Mouse (Mus musculus) embryo, embryonic 11.5 days (tissue): Measurements from ENCODE around the gene Lta.

ENCODE experiments used
- DNase-seq: peaks from one replicate; pipeline ENCODE4 v3.0.0-alpha.2; 2012; ENCODE audit warnings: low read depth, low spot score

The Lta gene

DNA sequence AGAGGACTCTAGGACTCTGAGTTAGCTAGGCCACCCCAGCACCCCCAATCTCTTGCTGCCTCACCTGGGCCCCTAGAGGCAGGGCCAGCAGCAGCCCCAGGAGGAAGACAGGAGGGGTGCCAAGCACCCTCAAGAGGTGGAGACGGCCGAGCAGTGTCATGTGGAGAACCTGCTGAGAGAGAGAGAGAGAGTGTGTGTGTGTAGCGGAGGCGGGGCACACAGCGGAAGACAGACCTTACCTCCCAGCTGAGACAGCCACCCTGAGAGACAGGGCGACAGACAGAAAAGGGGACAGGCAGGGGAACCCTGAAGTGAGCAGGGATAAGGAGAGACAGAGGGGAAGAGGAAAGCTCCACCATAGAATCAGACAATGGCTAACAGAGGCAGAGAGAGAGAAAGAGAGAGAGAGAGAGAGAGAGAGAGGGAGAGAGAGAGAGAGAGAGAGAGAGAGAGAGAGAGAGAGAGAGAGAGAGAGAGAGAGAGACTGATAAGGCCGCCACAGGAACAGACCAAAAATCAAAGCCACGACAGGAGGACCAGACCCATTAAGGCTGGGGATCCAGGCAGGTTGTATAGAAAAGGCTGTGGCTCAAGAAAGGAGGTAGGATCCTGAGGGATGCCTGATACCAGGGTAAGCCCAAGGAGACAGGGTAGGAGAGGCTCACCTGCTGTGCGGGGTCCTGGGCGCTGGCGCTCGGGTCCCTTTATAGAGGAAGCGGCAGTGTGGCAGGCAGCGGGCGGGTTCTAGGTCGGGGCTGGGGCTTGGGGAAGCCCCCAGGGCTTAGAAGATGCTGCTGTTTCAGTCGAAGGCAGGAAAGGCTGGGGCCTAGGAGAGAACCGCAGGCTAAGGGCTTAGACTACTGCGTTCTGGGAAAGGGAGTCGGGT, at the start of gene Lta:
TSS of gene Lta (minus strand) at position 858 of the 886 bp plus-strand sequence.
- no peak for DNase-seq

DNA sequence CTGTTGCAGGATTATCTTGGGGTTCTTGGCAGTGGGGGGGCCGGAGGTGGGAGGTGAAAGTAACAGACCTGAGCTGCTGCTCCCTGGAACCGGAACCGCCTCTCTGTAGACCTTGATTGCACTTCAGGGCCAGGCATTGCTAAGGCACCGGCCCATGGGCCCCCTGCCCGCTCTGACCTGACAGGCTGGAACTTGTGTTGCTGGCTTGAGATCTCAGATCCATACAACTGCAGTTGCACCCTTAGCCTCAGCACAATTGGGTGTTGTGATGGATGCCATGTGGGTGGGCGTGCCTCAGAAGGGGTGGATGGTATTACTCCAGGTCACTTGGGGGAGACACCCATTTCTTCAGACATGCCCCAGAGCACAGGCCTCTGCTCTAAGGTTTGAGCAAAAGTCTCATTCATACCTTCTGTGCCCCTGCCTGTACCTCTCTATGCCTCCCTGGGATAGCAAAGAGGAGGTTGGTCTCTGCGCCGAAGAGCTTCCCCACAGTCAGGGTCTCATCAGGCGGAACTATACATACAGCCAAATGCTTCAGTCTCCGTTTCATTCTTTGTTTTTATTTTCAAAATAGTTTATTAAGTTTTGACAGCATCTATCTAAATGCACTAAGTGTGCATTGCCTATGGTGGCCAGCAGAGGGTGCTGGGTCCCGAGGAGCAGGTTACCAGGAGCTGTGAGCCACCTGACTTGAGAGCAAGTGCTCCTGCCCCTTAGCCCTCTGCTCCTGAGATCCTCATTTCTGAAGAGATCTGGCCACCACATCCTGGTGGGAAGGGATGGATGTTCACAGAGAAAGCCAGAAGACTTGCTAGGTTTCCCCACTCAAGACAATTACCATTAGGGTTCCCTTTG, 49.3 kb upstream of the Lta start:
- DNase-seq = peak; percentile 46

DNA sequence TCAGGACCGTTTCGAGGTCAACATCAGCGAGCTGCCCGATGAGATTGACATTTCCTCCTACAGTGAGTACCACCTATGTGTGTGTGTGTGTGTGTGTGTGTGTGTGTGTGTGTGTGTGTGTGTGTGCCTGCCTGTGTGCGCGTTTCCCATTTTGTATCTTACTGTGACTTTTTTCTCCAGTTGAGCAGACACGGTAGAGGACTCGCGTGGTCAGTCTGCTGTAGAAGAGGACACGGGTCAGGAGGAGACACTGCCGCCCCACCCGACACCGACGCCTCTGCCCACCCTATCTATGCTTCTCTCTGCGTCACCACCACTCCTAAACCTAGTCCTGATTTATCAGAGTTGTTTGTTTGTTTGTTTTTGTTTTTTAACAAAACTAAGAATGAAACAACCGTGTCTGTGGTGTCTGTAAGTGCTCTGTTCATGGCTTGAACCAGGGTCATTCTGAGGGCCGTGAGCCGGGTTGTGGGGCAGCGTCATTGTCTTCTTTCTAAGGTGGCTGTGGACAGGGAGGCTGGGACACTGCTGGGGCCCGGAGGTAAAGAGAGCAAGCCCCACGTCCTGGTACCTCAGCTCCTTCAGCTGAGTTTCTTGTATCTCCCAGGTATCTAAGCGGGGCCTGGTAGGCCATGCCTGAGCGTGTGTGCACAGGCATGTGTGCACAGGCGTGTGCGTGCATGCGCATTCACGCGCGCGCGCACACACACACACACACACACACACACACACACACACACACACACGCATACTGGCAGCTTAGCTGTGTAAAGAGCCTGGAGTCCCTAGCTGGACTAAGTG, 48.3 kb upstream of the Lta start:
- no peak for DNase-seq

DNA sequence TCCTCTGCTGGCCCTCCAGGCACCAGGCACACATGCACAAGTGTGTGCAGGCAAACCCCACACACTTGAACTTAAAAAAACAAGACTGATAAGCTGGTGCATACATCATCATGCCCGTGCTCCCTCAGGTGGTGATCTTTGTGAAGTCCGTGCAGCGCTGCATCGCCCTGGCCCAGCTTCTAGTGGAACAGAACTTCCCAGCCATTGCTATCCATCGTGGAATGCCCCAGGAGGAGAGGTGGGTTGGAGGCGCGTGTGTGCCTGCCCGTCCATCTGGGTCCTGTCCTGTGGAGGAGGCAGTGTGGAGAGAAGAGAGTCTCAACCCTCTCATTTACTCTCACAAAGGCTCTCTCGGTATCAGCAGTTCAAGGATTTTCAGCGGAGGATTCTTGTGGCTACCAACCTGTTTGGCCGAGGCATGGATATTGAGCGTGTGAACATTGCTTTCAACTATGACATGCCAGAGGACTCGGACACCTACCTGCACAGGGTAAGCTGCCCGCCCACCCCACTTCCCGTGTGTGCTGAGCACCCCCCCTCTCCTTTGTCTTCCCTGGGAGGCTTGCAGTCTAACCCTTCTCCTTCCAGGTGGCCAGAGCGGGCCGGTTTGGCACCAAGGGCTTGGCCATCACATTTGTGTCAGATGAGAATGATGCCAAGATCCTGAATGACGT, 47.6 kb upstream of the Lta start:
- DNase-seq = no peak

DNA sequence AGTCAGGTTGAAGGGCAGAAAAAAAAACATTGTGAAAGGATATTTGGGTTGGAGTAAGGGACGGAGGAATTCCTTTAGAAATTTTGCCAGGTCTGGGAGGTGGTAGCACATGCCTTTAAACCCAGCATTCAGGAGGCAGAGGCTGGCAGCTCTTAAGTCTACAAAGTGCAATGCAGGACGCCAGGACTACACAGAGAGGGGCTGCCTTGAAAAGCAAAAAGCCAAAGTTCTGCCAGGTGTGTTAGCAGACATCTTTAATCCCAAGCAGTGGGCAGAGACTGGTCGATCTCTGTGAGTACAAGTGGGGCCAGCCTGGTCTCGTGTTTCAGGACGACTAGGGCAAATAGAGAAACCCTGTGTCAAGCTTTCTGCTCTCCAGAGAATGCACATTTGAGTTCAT, 46.8 kb upstream of the Lta start:
- no peak for DNase-seq

DNA sequence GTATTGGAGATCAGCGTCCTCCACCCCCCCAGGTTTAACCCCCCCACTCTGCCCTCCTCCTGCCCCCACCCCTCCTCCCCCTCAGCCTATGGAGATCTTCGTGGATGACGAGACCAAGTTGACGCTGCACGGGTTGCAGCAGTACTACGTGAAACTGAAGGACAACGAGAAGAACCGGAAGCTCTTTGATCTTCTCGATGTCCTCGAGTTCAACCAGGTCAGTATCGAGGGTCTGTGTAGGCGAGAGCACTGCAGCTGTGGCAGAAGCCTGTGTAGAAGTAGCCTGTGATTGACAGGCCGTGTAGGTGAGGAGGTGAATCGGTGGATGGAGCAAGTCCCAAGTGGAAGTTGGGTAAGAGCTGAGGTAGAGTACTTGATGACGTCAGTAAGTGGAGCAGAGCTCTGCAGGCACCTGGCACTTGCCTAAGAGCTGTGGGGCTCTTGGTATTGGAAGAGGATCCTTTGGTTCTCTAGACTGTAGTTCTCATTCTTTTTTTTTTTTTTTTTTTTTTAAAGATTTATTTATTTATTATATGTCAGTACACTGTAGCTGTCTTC, 46.1 kb upstream of the Lta start:
- DNase-seq = no peak

DNA sequence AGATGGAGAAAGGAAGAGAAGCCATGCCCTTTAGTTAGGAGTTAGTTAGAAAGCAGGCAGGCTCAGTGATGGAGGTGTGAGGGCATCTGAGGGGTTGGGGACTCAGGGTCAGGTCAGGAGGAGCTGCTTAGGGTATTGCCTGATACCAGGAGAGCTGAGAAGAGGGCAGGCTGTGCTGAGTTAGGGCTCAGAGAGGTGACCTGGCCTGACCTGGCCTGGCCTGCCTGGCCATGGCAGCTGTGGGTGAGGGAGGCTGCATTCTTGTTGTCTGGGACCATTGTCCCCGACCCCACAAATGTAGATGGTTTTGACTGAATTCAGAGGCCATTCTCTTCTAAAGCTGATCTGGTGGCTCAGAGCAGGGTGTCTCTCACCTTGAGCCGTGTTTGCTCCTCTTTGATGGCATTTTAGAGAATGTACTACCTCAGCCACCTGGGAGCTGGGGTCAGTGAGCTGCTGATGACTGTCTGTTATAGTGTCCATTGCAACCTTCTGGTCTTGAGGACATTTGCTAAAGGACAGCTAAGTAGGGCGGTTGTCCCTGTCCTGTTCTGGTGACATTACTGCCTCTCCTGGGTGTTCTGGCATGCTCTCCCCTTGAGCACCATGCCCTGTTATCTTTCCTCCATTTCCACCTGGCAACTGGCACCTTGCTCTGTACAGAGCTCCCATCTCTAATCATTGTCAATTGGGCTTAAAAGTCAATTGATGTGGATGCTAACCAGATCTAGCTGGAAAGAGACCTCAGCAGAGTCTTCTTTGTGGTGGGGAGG, 45.4 kb upstream of the Lta start:
- DNase-seq = no peak

DNA sequence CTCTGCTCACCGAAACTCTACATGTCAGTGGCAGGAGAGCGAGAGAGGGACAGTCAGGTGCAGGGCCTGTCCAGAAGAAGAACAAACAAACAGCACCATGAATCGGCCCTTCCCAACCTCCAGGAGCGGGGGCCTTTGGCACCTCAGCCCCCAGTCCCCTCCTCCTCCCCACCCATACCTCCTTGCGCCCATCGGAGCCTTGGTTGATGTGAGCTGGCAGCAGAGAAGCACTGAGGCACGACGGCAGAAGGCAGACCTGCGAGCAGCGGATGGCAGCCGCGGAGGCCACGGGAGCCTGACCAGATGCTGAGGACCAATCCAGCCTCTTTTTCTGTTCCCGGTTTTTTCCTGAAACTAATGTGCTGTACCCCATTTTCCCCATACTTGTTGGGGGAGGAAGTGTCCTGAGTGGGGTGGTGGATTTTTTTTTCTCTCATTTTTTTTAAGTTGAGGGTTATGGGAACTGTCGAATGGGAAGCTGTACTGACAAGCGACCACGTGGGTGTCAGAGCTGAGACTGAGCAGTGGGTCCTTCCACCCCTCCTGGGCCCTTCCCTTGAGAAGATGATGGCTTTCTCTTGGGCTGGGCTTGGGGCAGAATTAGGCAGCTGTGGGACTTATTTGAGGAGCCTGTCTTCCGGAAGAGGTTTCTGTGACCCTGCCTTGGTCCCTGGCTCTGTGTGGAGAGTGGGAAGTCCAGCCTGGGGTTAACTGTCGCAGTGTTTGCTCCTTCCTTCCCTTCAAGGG, 44.5 kb upstream of the Lta start:
- no peak for DNase-seq

DNA sequence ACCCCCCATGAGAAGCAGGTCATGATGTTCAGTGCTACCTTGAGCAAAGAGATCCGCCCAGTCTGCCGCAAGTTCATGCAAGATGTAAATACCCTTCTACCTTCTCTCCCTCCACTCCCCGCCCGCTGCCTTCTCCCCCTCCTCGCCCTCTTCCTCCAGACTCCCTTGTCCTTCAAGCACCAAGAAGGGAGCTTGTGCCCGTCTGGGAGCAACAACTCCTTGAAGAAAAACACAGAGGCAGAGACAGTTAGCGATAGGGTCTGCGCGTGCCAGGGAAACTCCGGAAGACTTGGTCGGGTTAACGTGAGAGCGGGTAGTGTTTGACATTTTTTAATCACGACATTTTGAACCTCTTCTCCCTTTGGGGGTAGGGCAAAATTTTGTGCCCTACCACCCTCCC, 43.8 kb upstream of the Lta start:
- DNase-seq = no peak

DNA sequence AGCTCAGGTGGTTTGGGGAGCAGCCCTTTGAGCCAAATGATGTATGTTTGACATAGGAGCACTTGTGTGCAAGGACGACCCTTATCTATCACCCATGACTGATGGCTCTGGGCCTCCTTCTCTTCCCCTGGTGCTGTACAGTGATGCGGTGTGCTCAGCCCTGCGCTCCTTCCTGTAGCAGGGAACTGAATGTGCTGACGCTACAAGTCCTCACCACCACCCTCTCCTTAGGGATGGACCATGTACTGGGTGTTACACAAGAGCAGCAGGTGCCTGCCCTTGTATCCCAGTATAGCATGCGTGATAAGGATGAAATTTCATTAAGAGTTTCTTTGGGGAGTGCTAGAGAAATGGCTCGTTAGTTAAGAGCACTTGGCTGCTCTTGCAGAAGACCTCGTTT, 42.0 kb upstream of the Lta start:
- DNase-seq = no peak

DNA sequence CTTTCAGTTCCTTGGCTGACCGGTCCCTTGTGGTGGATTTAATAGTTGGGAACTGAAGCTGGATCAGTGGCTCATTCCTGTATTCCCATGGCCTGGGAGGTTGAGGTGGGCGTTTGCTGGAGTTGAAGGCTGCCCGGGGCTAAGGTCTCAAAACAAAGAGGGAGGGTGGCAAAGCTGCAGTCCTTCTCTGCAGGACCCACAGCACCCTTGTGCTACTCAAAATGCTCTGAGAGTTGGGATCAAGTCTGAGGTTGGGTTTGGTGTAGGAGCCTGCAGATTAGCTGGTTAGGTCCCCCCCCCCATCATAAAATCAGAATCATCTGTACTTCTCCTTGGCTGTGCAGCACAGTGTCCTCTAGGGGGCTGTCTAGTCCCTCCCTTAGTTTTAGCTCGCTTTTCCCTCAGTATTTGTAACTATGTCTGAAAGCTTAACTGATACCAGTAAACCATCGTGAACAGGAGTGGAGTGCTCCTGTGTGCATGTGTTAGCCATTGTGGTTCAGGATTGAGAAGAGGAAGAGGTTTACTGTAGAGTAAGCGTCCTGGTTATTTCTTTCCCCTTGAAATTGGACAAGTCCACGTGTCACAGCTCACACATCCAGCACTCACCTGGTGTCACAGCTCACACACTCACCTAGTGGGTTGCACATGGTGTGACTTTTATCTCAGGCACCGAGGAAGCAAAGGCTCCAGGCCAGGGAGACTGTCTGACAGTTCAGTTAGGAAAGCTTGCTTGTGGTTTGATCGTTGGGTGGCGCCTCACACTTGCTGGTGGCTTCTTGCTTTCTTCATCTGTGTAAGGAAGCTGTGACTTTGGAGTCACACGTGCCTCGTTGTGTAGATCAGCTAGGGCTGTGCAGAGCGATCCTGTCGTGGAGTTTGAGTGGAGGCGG, 40.8 kb upstream of the Lta start:
- no peak for DNase-seq

DNA sequence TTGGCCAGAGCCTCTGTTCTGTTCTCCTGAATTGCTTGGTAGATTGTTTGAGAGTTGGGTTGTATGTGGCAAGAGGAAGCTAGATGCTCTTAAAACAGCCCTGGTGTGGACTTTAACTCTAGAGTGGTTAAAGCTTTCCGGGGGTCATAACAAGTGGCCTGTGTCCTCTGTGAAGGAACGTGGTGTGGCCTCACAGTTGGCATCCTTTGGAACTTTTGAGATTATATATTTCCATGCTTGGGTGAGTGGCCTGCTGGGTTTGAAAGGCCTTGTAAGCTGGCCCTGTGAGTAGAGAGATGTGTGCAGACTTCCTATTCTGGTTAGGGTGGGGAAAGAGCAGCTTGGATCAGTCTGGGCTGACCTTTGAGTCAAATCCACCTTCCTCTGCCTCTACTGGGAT, 39.8 kb upstream of the Lta start:
- DNase-seq = no peak

DNA sequence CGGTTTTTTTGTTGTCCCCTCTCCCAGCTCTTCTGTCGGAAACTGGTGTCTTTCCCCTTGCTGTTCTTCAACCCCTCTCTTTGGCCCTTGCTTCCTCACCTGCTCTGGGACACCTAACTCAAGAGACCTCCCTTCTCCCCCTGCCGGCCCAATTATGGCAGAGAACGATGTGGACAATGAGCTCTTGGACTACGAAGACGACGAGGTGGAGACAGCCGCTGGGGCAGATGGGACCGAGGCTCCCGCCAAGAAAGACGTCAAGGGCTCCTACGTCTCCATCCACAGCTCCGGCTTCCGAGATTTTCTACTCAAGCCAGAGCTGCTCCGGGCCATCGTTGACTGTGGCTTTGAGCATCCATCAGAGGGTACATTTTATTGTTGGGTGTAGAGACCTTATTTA, 37.9 kb upstream of the Lta start:
- no peak for DNase-seq

DNA sequence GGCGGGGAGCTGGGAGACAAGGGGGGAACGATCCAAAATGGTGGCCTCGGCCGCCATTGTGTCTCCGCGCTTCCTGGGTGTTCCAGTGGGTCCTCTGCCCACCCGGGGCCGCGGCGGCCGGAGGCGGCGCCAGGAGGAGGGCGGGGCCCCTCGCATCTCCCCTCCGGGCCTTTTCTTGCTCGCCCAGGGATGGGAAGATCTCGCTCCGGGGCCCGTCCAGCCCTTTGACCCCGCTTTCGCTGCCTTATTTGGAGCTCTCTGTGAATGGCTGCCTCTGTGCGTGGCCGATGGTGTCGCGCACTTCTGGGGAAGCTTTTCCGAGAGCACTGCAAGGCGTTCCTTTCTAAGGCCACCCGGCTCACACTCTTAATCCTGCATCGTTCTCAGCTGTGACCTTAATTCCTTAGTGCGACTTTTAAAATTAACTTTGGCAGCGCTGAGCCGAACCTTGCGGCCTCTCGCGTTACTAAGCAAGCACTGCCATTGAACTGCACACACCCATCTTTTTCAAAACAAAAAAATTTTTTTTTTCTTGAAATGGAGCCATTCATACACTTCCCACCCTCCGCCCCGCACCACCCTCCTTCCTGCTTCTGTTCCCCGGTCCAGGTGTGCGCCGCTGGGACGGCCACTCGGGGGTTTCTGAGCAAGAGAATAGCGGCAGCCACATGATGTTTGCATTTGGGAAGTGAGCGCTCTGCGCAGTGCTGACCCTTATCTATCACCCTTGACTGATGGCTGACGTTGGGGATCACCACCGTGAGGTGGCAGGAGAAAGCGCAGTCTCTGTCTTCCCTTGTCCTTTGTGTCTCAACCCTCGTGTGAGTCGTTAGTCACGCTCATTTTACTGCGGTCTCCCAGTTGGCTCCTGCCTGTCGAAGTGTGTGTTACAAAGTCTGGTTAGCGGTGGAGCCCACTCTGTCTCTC, 37.1 kb upstream of the Lta start:
- peak; percentile 51 for DNase-seq

DNA sequence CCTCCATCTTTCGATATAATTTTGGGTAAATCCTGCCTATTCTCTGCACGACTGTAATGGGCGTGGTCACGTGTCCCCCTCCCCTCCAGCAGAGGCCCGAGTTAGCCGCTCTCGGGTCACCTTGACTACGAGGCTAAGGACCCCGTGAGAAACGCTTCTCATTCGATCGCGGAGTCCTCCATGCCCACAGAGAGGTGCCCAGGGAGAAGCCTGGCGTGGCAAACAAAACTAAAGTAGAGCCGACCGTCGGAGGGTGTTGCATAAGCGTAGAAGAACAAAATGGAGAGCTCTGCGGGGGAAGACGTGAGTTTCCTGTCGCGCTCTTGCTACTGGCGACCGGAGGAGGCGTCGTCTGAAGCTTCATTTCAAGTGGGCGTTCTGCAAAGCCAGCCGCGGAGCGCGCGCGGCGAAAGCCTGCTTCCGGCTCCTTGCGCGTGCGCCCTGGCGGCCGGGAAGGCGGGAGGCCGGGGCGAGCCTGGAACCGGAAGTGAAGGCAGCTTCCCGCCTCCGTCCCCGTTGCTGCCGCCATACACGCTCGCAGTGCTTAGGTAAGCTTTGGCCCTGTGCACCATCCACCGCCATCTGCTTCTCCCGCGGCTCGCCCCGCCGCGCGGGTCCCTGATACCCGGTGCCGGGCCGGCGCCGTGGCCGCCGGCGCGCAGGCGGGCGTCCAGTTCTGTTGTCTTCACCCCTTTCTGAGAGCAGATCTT, 36.3 kb upstream of the Lta start, which contains the start of gene Ddx39b:
TSS of gene Ddx39b (plus strand) at position 442 of the 710 bp plus-strand sequence.
- DNase-seq = peak; percentile 92

DNA sequence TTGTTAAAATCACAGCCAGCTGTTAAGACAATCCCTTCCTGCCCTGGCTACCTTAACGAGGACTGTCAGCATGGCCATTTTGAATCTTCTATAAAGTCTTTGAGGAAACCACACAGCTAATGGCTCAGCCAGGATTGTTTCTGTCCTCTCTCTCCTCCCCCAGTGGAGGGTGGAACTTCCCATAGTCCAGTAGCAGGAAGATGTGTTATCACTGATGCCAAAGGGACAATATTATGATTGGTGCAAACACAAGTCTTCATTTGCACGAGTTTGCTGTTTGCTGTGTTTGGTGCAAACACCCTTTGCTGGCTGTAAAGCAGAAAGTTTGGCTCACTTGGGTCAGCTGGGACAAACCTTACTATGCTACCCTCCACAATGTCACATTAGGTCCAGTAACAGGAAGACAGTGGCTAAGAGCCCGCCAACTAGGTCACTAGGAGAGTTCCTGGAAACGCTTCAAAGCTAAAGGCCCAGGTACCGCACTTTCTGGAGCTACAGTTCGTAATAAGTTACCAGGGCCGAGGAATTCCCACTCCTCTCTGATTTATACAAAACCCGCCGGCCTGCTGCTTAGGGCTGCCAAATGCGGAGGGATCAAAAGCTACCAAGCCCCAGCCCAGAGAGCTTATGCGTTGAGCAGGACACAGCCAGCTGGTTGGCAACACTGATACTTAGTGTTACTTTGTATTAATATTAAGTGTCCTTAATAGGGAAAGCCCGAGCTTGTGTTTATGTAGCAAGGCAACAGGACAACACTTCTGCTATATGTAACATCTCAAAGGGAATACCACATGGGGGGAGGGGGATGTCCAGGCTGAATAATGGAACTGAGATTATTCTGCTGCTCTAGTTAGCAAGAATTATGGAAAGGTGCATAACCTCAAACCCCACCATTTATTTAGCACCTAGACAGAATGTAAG, 35.5 kb upstream of the Lta start:
- DNase-seq = no peak
